18 mouse cellular contexts compared by ENCODE assay signal in genomic region chr8:61743764-61744562, GRCm38 (mm10).
A peak's percentile ranks its signal among the peaks of the same experiment; 100 is the strongest.
DNase-seq lines count a peak whose midpoint lies in the region; ATAC-seq and TF ChIP-seq lines count a peak whose summit lies in the region.
"Had no signal": no experiment of that assay in that cellular context is flagged by ENCODE, and none has a peak within 500 bp of the region (broad histone marks: within the 10 kb centered on the region; RNA-seq: fewer than 3 reads in every experiment).

No protein-coding gene starts in this region.

- no peak overlapping the region for H3K4me2 ChIP-seq in heart, embryonic 13.5 days
- no peak overlapping the region for H3K4me2 ChIP-seq in kidney, embryonic 16.5 days (replicated peaks; ENCODE audit: low read depth, low read length)
- no peak overlapping the region for H3K4me2 ChIP-seq in intestine, embryonic 16.5 days (ENCODE audit: low read depth, low read length)
- H3K4me2 ChIP-seq in stomach, postnatal 0 days (replicated peaks; ENCODE audit: low read depth), result no peak overlapping the region
- H3K4me2 ChIP-seq: liver, embryonic 12.5 days; midbrain, embryonic 13.5 days had no signal

- H3K4me3 ChIP-seq in heart, embryonic 13.5 days, result no peak overlapping the region
- no peak overlapping the region for H3K4me3 ChIP-seq in kidney, embryonic 16.5 days (ENCODE audit: low read length)
- H3K4me3 ChIP-seq in intestine, embryonic 16.5 days (ENCODE audit: low read length), result no peak overlapping the region
- no peak overlapping the region for H3K4me3 ChIP-seq in stomach, postnatal 0 days (ENCODE audit: low read depth, low read length)
- H3K4me3 ChIP-seq: limb, embryonic 12.5 days; liver, embryonic 12.5 days; midbrain, embryonic 13.5 days; myocyte had no signal

- no peak for TF ChIP-seq CTCF in stomach, postnatal 0 days (IDR thresholded peaks at IDR 0.05; ENCODE audit: low read depth)

- H3K36me3 ChIP-seq in heart, embryonic 13.5 days, result no peaks in the 10 kb centered on the region
- H3K36me3 ChIP-seq in kidney, embryonic 16.5 days (ENCODE audit: insufficient read depth, low read length), result no peaks in the 10 kb centered on the region
- H3K36me3 ChIP-seq in intestine, embryonic 16.5 days (ENCODE audit: control insufficient read depth, insufficient read depth, low read length), result no peaks in the 10 kb centered on the region
- no peaks in the 10 kb centered on the region for H3K36me3 ChIP-seq in stomach, postnatal 0 days (ENCODE audit: control insufficient read depth, insufficient read depth, low read length)
- H3K36me3 ChIP-seq: liver, embryonic 12.5 days had no signal

- 47% methylated on average over 6 of the region's 6 CpGs for WGBS in heart, embryonic 13.5 days
- WGBS in kidney, embryonic 16.5 days, result 79% methylated on average over 6 of the region's 6 CpGs
- WGBS in intestine, embryonic 16.5 days, result 67% methylated on average over 6 of the region's 6 CpGs
- WGBS in stomach, postnatal 0 days, result 68% methylated on average over 5 of the region's 6 CpGs

- H3K9ac ChIP-seq in heart, embryonic 13.5 days, result no peak overlapping the region
- H3K9ac ChIP-seq in kidney, embryonic 16.5 days (replicated peaks; ENCODE audit: low read length), result no peak overlapping the region
- no peak overlapping the region for H3K9ac ChIP-seq in intestine, embryonic 16.5 days (ENCODE audit: low read depth, low read length)
- H3K9ac ChIP-seq in stomach, postnatal 0 days (ENCODE audit: low read length), result no peak overlapping the region
- H3K9ac ChIP-seq: limb, embryonic 12.5 days; liver, embryonic 12.5 days; midbrain, embryonic 13.5 days had no signal

- ATAC-seq in heart, embryonic 13.5 days (ENCODE audit: extremely low read depth, insufficient number of reproducible peaks, low FRiP score, low TSS enrichment), result 0 out of 2 replicates have a peak, but pooled peaks have one; percentile 18
- peak; percentile 39; the same call in 1 of the 2 replicates for ATAC-seq in kidney, embryonic 16.5 days (ENCODE audit: low FRiP score, low TSS enrichment)
- peak; percentile 96 for ATAC-seq in intestine, embryonic 16.5 days
- peak; percentile 98 for ATAC-seq in stomach, postnatal 0 days (ENCODE audit: low FRiP score, low TSS enrichment)
- ATAC-seq in erythroblast, adult 5-6 weeks (replicated peaks; ENCODE audit: low FRiP score, poor library complexity, severe bottlenecking), result no peak
- ATAC-seq: hindbrain, embryonic 16.5 days; liver, embryonic 12.5 days; midbrain, embryonic 13.5 days had no signal

- no peak for DNase-seq in heart, adult 18-20 months
- DNase-seq in kidney, postnatal 36 days, result no peak
- peak; percentile 49 for DNase-seq in stomach, postnatal 0 days (ENCODE audit: low spot score)
- DNase-seq: cerebellum, adult 18-20 months; cerebellum, postnatal 25 days; embryo, embryonic 11 days; kidney, adult 9 months; lung, adult 2 months; thymus, adult 2 months had no signal

- no peaks in the 10 kb centered on the region for H3K27me3 ChIP-seq in heart, embryonic 13.5 days (replicated peaks)
- H3K27me3 ChIP-seq in kidney, embryonic 16.5 days (ENCODE audit: insufficient read depth, low read length), result no peaks in the 10 kb centered on the region
- H3K27me3 ChIP-seq in intestine, embryonic 16.5 days (replicated peaks; ENCODE audit: control insufficient read depth, insufficient read depth, low read length), result no peaks in the 10 kb centered on the region
- no peaks in the 10 kb centered on the region for H3K27me3 ChIP-seq in stomach, postnatal 0 days (ENCODE audit: control insufficient read depth, insufficient read depth, low read length)
- H3K27me3 ChIP-seq: limb, embryonic 12.5 days; liver, embryonic 12.5 days; midbrain, embryonic 13.5 days had no signal

- H3K9me3 ChIP-seq in heart, embryonic 13.5 days, result no peaks in the 10 kb centered on the region
- no peaks in the 10 kb centered on the region for H3K9me3 ChIP-seq in kidney, embryonic 16.5 days (ENCODE audit: low read length)
- no peaks in the 10 kb centered on the region for H3K9me3 ChIP-seq in intestine, embryonic 16.5 days (ENCODE audit: control insufficient read depth, low read length)
- no peaks in the 10 kb centered on the region for H3K9me3 ChIP-seq in stomach, postnatal 0 days (ENCODE audit: control insufficient read depth, low read length)
- H3K9me3 ChIP-seq: limb, embryonic 12.5 days; liver, embryonic 12.5 days had no signal

- H3K4me1 ChIP-seq in heart, embryonic 13.5 days, result peaks cover 64% of the 10 kb centered on the region
- peaks cover 12% of the 10 kb centered on the region for H3K4me1 ChIP-seq in kidney, embryonic 16.5 days (ENCODE audit: insufficient read depth, low read length)
- H3K4me1 ChIP-seq in intestine, embryonic 16.5 days (ENCODE audit: control insufficient read depth, insufficient read depth, low read length), result peaks cover 13% of the 10 kb centered on the region
- H3K4me1 ChIP-seq in stomach, postnatal 0 days (replicated peaks; ENCODE audit: control insufficient read depth, insufficient read depth), result 0 out of 2 replicates have a peak, but pooled peaks cover 2% of the 10 kb centered on the region

- TF ChIP-seq EP300 in stomach, postnatal 0 days (optimal IDR thresholded peaks at IDR 0.05), result no peak

- H3K27ac ChIP-seq in heart, embryonic 13.5 days (replicated peaks), result peak overlapping the region; percentile 43
- H3K27ac ChIP-seq in kidney, embryonic 16.5 days (ENCODE audit: low read length), result no peak overlapping the region
- no peak overlapping the region; the same call in 1 of the 2 replicates for H3K27ac ChIP-seq in intestine, embryonic 16.5 days (ENCODE audit: low read length)
- no peak overlapping the region for H3K27ac ChIP-seq in stomach, postnatal 0 days (replicated peaks)
- H3K27ac ChIP-seq: liver, embryonic 12.5 days; midbrain, embryonic 13.5 days had no signal
